Mouse (Mus musculus): ENCODE measurements around the gene Fam71d. TPM values are rescaled to one million over a fixed set of nuclear protein-coding genes. Genes with fewer than 3 reads are reported as not detected.

Fam71d gene
- polyA plus RNA-seq, 1 experiment from 2014 or later: 0.40 TPM

Other genes starting within 250 kb of the Fam71d start
- 15.5 and 15.9 TPM in 2 replicates for gene Mpp5, start 57.4 kb downstream of the Fam71d start, polyA plus RNA-seq (2015; fragmentation: Nextera tagmentation; extraction: Ambion mirVana)
- gene Atp6v1d, start 170.1 kb downstream of the Fam71d start, polyA plus RNA-seq (2015; fragmentation: Nextera tagmentation; extraction: Ambion mirVana): 119 and 132 TPM in 2 replicates
- 138 and 143 TPM in 2 replicates for gene Eif2s1, start 170.3 kb downstream of the Fam71d start, polyA plus RNA-seq (2015; fragmentation: Nextera tagmentation; extraction: Ambion mirVana)
- 2.8 and 3.3 TPM in 2 replicates for gene Plek2, start 215.4 kb downstream of the Fam71d start, polyA plus RNA-seq (2015; fragmentation: Nextera tagmentation; extraction: Ambion mirVana)